Mouse (Mus musculus) kidney, embryonic 16.5 days (tissue): ENCODE results near the gene Cfap45. TPM values are rescaled to one million over a fixed set of nuclear protein-coding genes. Genes with fewer than 3 reads are reported as not detected.

Source experiments
- ATAC-seq: fragments of 200-750 bp; cut with Nextera tagmentation; 2 replicates; pipeline ENCODE4 v1.8.0; 2017; ENCODE audit warnings: moderate TSS enrichment; ENCODE audit not compliant: low FRiP score, low TSS enrichment
- H3K27ac ChIP-seq: fragments of 300-500 bp; sonication (generic); 2 replicates; pipeline ENCODE4 v1.5.1; 2014; ENCODE audit warnings: low read length
- H3K27me3 ChIP-seq: fragments of 300-500 bp; sonication (generic); 2 replicates; pipeline ENCODE4 v1.6.1; 2014; ENCODE audit warnings: low read length, control low read depth, mixed read lengths; ENCODE audit not compliant: insufficient read depth
- H3K36me3 ChIP-seq: fragments of 300-500 bp; sonication (generic); 2 replicates; pipeline ENCODE4 v1.6.1; 2014; ENCODE audit warnings: low read length, control low read depth, mixed read lengths; ENCODE audit not compliant: insufficient read depth
- H3K4me1 ChIP-seq: fragments of 300-500 bp; sonication (generic); 2 replicates; pipeline ENCODE4 v1.6.1; 2014; ENCODE audit warnings: low read length, control low read depth, mixed read lengths; ENCODE audit not compliant: insufficient read depth
- H3K4me2 ChIP-seq: fragments of 300-500 bp; sonication (generic); replicated peaks from 2 replicates; pipeline ENCODE4 v1.6.1; 2014; ENCODE audit warnings: low read depth, low read length
- H3K4me3 ChIP-seq: fragments of 300-500 bp; sonication (generic); 2 replicates; pipeline ENCODE4 v1.5.1; 2014; ENCODE audit warnings: mild to moderate bottlenecking, low read length
- H3K9ac ChIP-seq: fragments of 300-500 bp; sonication (generic); replicated peaks from 2 replicates; pipeline ENCODE4 v1.6.1; 2014; ENCODE audit warnings: low read length
- H3K9me3 ChIP-seq: fragments of 300-500 bp; sonication (generic); 2 replicates; pipeline ENCODE4 v1.6.1; 2016; ENCODE audit warnings: low read length, control low read depth
- WGBS: fragments of 180-500 bp; shearing (Covaris S2); extraction: QIAGEN DNeasy Blood & Tissue Kit; methylation state at CpG from one replicate; pipeline ENCODE4 v1.1.7; 2014; 5-methylcytosine and 5-hydroxymethylcytosine counted together
- polyA plus RNA-seq: library from polyadenylated mRNA; unstranded; fragments of >200 nt; fragmentation: Nextera tagmentation; extraction: Ambion mirVana; gene quantifications from 2 replicates; pipeline ENCODE4 v1.2.1, GENCODE M21; 2015

Cfap45 gene
- 1.9 and 2.5 TPM in 2 replicates for polyA plus RNA-seq

DNA sequence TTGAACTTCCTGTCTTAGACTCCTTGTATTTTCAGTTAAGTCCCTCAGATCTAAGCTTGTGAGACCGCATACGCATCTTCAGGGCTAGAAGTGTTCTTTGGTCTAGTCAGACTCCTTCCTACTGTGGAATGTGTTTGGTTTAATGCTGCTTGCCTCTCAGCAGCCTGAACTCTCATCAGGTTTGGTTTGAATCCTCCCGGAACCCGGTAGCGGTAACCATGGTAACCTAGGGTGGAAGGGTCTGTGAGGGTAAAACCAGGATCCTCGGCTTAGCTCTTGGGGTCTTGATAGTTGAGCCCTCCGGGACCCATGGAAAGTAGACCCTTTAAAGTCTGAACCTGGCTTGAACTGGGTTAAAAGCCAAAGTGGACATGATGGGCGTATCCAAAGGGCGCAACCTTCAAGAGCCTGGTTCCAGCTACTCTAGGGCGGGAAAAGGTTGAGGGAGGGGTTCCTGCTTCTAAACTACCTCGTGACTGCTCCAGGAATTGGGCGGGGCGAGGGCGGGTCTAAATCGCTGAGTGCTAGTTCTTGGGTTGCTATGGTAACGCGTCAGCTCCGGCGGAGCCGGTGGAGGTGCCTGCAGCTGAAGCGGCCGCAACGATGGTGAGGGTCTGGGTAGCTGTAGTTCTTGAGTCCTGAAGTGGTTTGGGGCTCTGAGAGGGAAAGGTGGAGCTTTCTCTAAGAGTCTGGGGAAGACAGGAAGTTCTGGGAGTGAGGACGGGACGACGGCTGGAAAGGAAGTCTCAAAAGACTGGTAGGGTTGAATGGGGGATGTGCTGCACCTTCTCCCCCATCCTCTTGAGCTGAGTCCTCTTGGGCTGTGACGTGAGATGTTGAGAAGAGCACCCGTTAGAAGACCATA lies at the start of gene Cfap45:
Cfap45 (plus strand) TSS at position 226 of the 865 bp plus-strand sequence.
- 5% methylated on average over 28 of the region's 28 CpGs for WGBS
- Histone ChIP-seq H3K4me1 (peaks cover 23% of the 10 kb centered on the region), H3K9me3 (peaks cover 4% of the 10 kb centered on the region; the same call in 1 of the 2 replicates), H3K27ac (peak within 1 kb of the TSS; percentile 47; the same call in 1 of the 2 replicates), H3K4me3 (peak within 1 kb of the TSS; percentile 38), H3K27me3 (0 out of 2 replicates have a peak, but pooled peaks cover 2% of the 10 kb centered on the region), H3K9ac (peak within 1 kb of the TSS; percentile 62), H3K36me3 (no peaks in the 10 kb centered on the region), H3K4me2 (peak within 1 kb of the TSS; percentile 73)
- peak; percentile 87 for ATAC-seq

DNA sequence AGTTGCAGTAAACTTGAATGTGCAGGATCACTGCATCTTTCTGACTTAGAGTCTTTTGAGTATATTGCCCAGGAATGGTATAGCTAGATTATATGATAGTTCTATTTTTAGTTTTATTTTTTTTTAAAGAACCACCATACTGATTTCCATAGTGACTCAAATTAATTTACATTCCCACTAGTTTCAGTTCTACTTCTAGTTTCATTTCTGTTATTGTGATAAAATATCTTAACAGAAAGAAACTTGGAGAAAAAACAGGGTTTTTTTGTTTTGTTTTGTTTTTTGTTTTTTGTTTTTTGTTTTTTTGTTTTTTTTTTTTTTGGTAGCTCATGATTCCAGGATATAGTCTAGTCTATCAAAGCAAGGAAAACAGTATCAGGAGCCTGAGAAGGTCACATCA lies 47.7 kb upstream of the Cfap45 start:
- Histone ChIP-seq H3K4me2 (no peak overlapping the region), H3K27me3 (no peaks in the 10 kb centered on the region), H3K27ac (no peak overlapping the region), H3K36me3 (no peaks in the 10 kb centered on the region), H3K9me3 (no peaks in the 10 kb centered on the region; the same call in 1 of the 2 replicates), H3K4me1 (peaks cover 11% of the 10 kb centered on the region; the same call in 1 of the 2 replicates), H3K9ac (no peak overlapping the region), H3K4me3 (no peak overlapping the region)
- no peak for ATAC-seq

DNA sequence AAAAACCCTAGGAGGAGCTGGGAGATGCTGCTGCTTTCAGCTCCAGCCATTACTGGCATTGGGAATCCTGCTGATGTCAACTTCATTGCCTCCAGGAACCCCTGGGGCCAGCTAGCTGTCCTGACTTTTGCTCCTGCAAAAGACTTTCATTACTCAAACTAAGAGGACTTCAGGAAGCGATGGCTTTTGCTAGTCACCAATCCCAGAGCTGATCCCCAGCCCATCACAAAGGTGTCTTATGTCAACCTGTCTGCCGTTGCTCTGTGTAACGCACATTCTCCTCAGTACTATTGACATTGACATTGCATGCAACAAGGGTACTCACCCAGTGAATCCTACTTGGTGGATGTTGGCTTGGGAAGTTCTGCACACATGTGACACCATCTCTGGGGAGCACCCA lies 46.4 kb upstream of the Cfap45 start:
- no peak for ATAC-seq
- no peak overlapping the region for H3K4me2 ChIP-seq
- no peaks in the 10 kb centered on the region; the same call in 1 of the 2 replicates for H3K9me3 ChIP-seq
- peaks cover 11% of the 10 kb centered on the region; the same call in 1 of the 2 replicates for H3K4me1 ChIP-seq
- 82% methylated on average over 3 of the region's 3 CpGs for WGBS
- H3K27me3 ChIP-seq: no peaks in the 10 kb centered on the region
- H3K4me3 ChIP-seq: no peak overlapping the region
- no peak overlapping the region for H3K27ac ChIP-seq
- H3K9ac ChIP-seq: no peak overlapping the region
- H3K36me3 ChIP-seq: no peaks in the 10 kb centered on the region

DNA sequence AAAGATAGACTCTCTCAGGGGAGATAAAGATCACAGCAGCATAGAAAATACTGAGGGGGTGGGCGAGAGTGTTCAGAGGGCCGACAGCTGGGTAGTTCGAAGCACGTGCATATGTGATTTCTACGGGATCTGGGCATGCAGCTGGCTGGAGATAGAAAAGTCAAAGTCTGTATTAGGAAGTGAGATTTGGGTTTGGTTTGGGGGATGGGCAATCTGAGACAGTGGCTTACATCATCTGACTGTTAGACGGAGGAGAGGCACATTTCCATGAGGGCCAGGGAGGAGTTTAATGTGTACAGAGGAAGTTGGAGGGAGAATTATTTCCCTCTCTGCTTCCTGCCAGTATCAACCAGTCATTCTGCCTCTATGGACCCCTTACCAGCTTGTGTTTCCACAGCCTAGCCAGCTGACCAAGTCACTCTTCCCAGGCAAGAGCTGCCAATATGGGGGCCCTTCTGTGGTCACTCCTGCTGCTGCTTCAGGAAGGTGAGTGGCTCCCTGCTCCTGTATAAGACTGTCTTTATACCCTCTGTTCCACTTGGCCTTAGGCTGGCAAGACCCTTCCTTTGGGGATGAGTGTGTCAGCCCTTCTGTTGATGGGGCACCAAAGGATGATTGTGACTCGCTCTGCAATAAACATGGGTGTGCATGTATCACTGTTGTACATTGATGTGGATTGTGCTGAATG lies 45.4 kb upstream of the Cfap45 start, which contains the start of gene Slamf9:
Slamf9 (plus strand) TSS at position 305 of the 688 bp plus-strand sequence.
- 0 out of 2 replicates have a peak, but pooled peaks cover 2% of the 10 kb centered on the region for H3K4me1 ChIP-seq
- no peak within 1 kb of the TSS for H3K9ac ChIP-seq
- H3K4me2 ChIP-seq: no peak within 1 kb of the TSS
- H3K36me3 ChIP-seq: no peaks in the 10 kb centered on the region
- WGBS: 50% methylated on average over 7 of the region's 7 CpGs
- H3K27me3 ChIP-seq: no peaks in the 10 kb centered on the region
- H3K9me3 ChIP-seq: no peaks in the 10 kb centered on the region; the same call in 1 of the 2 replicates
- H3K4me3 ChIP-seq: no peak within 1 kb of the TSS
- no peak within 1 kb of the TSS for H3K27ac ChIP-seq
- no peak for ATAC-seq

DNA sequence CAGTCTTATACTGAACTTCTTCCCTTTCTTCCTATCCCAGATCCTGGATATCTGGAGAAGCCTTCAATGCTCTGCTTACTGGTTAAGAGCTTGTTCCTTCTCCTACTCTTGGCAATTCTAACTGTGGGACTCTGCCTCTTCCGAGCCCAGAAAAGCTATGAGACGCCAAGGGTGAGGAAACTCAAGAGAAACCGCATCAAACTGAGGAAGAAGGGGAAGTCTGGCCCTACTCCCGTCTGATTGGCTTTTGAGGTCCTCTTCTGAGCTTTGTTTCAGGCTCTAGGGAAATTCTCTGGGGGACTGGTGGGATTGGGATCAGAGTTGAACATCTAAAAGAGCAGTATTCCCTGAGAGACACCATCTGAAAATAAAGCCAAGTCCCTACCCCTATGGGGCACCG lies 42.6 kb upstream of the Cfap45 start:
- H3K27ac ChIP-seq: no peak overlapping the region
- 84% methylated on average over 5 of the region's 5 CpGs for WGBS
- H3K4me1 ChIP-seq: peaks cover 11% of the 10 kb centered on the region
- H3K27me3 ChIP-seq: no peaks in the 10 kb centered on the region
- no peaks in the 10 kb centered on the region; the same call in 1 of the 2 replicates for H3K9me3 ChIP-seq
- H3K4me2 ChIP-seq: no peak overlapping the region
- no peak for ATAC-seq
- H3K4me3 ChIP-seq: no peak overlapping the region
- no peak overlapping the region for H3K9ac ChIP-seq
- H3K36me3 ChIP-seq: no peaks in the 10 kb centered on the region

DNA sequence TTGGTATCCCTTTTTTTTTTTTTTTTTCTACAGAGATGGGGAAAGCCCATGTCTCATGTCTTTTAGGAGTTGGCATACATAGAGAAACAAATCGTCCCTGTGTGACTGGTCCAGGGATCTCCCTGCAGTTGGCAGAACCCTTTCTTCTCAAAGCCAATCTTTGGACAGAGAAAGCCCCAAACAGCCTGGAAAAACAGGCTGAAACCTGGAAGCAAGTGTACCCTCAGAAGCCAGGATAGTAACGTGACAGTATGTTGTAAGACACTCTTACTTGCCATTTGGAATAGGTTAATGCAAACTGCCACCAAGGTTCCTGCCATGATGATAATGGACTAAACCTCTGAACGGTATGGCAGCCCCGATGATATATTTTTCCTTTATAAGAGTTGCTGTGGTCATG lies 40.2 kb upstream of the Cfap45 start:
- no peak overlapping the region for H3K9ac ChIP-seq
- WGBS: 93% methylated on average over 4 of the region's 4 CpGs
- no peak for ATAC-seq
- H3K4me3 ChIP-seq: no peak overlapping the region
- no peaks in the 10 kb centered on the region for H3K36me3 ChIP-seq
- no peak overlapping the region for H3K4me2 ChIP-seq
- peaks cover 28% of the 10 kb centered on the region for H3K4me1 ChIP-seq
- H3K9me3 ChIP-seq: no peaks in the 10 kb centered on the region
- no peak overlapping the region for H3K27ac ChIP-seq
- no peaks in the 10 kb centered on the region for H3K27me3 ChIP-seq

DNA sequence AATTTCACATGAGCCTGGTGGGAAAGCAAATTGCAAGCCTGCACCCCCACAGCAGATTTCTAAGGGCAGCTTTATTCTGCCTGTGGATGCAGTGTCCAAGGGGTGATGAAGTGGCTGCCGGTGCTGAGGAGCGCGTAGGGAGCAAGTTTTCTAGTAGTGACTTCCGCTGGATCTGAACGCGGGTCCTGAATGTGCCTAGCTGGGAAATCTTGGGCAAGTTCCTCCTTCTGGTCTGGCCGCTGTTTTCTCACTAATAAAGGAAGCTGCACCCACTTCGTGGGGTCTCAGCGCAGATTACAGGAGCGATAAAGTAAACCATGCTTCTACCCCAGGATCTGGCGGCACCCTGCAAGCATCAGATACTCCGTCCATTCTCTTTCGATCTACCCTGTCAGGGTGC lies 39.5 kb upstream of the Cfap45 start:
- WGBS: 21% methylated on average over 13 of the region's 13 CpGs
- no peak for ATAC-seq
- peak overlapping the region; percentile 84; the same call in 1 of the 2 replicates for H3K27ac ChIP-seq
- H3K9ac ChIP-seq: peak overlapping the region; percentile 66; the same call in 1 of the 2 replicates
- H3K27me3 ChIP-seq: no peaks in the 10 kb centered on the region
- peak overlapping the region; percentile 68 for H3K4me3 ChIP-seq
- H3K4me1 ChIP-seq: peaks cover 34% of the 10 kb centered on the region
- H3K9me3 ChIP-seq: no peaks in the 10 kb centered on the region
- peak overlapping the region; percentile 79 for H3K4me2 ChIP-seq
- H3K36me3 ChIP-seq: no peaks in the 10 kb centered on the region

DNA sequence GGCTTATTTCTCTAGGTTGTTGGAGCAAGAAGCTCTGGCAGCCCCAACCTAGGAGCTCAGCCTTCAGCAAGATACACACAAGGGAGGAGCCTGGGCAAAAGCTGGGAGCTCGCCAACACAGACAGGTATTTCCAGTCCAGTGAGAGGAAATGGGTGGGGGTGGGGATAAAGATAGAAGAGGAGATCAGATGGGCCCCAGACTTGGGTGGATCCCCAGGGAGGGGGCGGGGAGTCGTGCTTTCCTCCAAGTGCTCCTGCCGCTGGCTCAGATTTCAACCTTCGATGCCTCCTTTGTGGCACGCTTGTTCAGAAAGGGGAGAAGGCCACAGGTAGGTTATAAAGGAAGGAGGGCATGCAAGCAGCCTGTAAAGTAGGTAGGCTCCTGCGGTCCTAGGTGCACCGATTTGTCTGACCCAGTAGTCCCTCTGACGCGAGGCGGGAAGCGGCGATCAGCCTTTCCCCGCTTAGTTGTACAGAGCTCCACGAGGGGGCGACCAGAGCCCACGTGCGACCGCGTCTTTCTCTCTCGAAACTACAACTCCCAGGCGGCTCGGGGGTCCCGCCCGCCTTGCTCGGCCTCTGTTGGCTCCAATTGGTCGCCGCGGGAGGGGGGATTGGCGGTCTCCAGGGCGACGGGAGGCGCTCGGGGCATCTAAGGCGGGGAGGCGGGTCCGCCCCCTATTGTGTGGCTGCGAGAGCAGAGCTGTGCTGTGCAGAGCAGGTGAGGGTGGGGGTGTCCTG lies 38.9 kb upstream of the Cfap45 start, which contains the start of gene Igsf9:
Igsf9 (plus strand) TSS at position 249 of the 741 bp plus-strand sequence.
- H3K4me2 ChIP-seq: peak within 1 kb of the TSS; percentile 79
- peak within 1 kb of the TSS; percentile 70 for H3K9ac ChIP-seq
- peak within 1 kb of the TSS; percentile 84 for H3K27ac ChIP-seq
- 0% methylated on average over 35 of the region's 38 CpGs for WGBS
- peak; percentile 96 for ATAC-seq
- no peaks in the 10 kb centered on the region for H3K36me3 ChIP-seq
- peaks cover 37% of the 10 kb centered on the region for H3K4me1 ChIP-seq
- H3K27me3 ChIP-seq: no peaks in the 10 kb centered on the region
- H3K9me3 ChIP-seq: no peaks in the 10 kb centered on the region
- H3K4me3 ChIP-seq: peak within 1 kb of the TSS; percentile 68
